Mouse (Mus musculus) right cerebral cortex, postnatal 36 days (tissue): ENCODE data around the gene Prkcsh.

Experiments
- DNase-seq, 2 experiments: peaks; one replicate each; pipeline ENCODE4 v3.0.0; 2022; ENCODE audit warnings: low spot score in 2 of 2, mixed read lengths in 1 of 2

Prkcsh gene

DNA sequence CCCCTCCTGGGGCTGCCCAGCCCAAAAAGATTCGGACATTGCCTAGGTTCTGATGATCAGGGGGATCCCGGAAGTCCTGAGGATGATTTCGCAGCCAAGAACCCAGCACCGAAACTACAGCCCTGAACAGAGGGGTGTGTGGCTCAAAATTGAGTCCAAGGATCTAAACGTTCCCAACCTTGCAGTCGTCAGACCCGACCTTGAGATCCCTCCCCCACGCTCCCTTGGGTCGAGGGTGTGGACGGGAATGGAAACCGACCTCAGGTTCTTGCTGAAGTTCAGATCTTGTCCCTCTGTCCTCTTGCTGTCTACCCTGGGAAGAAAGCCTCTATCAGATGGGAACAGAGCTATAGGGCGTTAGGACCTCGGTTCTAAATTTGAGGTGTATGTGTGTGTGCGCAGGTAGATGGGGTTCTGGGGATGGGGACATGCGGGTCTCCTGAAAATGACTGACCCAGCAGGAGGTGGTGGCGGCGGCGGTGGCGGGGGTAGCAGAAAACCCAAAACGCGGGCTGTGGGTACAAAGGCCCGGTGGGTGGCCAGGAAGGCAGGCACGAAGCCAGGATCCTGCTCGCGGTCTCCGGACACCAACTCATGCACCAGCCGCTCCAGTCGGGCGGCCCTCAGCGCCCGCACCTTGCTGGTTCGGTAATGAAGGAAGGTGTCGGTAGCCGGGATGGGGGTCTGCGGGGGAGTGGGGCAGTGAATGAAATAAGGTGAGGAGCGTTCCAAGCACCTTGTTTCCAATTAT, 14.8 kb upstream of the Prkcsh start:
- DNase-seq, result no peak

DNA sequence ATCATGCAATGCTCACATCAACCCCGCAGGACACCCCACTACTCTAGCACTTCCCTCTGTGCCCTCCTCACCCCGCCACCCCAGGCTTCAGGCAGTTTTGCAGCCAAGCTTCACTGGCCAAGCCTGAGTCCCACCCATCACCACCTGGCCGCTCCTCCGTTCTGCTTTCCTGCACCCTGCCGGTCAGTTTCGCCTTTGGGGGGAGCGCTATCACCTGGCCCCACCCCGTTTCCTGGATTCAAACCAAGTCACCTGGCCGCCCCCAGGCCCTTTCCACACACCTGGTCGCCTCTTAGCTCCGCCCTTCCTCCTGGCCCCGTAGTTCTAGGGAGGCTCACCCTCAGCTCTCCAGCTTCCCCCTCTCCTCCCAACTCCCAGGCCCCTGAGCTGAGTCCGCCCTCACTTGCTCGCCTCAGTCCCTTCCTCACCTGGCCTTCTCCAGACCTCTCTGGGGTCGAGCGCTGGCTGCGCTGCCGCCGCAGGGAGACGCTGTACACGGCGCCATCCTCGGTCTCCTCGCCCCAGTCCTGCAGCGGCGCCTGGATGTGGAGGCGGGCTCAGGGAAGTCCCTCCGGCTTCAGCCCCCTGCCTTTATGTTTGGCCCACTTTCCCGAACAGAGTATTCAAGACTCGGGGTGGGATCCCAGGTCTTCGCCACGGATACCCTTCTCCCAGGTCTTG, 14.0 kb upstream of the Prkcsh start:
- DNase-seq, result no peak

DNA sequence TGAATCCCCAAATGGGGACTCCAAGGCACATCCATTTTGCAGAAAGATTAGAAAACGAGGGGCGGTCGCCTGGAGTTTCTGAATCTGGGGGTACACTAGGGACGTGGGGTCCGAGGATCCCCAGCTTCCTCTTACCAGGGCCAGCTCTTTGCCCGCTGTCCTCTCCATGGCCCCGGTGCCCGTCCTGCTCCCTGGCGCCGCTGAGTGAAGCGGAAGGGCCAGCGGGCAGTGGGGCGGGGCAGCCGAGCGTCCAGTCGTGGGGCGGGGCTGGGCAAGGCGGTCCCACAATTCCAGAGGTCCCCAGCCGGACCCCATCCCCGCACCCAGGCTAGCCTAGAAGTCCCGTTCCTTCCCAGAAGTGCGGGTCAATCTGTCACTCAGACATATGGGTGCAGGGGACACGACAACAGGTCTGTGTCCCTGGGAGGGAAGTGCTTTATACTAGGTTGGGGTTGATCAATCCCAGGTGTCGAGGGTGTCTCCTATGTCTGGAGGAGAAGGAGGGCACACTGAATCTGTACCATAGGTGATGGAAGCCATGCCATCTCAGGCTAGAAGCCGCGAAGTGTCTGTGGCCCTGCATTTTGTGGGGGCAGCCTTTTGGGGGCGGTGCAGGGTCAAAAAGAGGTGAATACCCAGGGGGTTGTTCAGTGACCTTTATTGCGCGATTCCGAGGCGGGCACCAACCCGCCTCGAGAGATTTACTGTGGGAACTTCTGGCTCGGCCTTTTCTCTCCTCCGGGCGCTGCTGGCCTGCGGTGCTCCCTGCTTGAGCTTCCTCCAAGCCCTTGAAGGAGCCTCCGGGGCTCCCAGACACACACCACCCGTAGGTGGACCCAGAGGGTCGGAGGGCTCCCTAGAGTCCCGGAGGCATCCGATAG, 13.1 kb upstream of the Prkcsh start, which contains the start of gene Rgl3:
TSS of gene Rgl3 (minus strand) at position 217 of the 881 bp plus-strand sequence.
- DNase-seq, result no peak

DNA sequence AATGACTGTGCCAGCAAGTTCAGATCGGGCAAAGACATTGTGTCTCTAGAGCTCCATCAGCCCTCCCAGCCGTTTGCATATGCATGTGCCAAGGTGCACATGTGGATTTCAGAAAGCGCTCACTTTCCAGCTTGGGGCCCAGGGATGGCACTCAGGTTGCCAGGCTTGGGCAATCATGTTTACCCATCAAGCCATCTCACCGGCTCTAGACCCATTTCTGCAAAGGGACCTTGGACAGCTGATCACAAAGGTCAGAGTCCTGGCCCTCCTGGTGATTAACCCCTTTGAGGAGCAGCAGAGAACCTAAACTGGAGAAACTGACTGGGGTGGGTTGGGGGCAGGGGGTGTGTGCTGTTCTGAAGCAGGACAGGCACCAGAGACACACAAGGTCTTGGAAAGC, 10.4 kb upstream of the Prkcsh start:
- no peak for DNase-seq

DNA sequence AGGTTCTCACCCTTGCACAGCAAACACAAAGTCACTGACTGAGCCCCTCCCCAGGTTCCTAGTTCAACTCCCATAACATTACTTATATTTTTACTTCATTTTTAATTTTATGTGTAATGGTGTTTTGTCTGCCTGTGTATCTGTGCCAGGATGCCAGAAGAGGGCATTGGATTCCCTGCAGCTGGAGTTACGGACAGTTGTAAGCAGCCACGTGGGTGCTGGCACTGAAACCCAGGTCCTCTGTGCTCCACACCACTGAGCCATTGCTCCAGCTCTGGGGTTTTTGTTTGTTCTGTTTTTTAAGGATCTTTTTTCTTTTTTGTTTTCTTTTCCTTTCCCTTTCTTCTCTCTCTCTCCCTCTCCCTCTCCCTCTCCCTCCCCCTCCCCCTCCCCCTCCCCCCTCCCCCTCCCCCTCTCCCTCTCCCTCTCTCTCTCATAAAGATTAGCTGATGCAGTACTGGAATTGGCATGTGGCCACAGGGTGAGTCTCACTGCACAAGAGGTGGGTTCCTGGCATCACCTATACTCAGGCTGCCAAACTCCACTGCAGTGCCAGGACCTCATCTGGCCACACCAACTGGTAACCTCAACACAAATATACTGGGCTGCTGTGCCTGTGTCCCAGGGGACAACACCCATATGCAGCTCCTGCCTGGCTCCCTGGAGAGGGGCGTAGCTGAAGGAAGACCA, 6.3 kb upstream of the Prkcsh start:
- no peak for DNase-seq

DNA sequence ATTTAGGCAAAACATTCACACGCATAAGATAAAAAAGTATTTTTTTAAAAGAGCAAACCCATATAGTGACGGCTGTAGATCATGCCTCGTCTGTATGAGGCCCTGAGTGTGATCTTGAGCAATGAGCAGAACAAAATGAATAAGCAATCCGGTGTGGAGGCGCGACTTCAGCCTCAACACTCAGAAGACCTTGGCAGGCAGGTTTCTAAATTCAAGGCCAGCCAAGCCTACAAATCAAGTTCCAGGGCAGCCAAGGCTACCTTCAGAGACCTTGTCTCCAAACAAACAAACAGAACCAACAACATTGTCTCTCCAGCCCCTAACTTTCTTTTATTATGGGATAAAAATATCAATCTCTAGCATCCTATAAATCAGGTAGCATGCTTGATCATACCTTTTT, 2.3 kb upstream of the Prkcsh start:
- DNase-seq, result no peak

DNA sequence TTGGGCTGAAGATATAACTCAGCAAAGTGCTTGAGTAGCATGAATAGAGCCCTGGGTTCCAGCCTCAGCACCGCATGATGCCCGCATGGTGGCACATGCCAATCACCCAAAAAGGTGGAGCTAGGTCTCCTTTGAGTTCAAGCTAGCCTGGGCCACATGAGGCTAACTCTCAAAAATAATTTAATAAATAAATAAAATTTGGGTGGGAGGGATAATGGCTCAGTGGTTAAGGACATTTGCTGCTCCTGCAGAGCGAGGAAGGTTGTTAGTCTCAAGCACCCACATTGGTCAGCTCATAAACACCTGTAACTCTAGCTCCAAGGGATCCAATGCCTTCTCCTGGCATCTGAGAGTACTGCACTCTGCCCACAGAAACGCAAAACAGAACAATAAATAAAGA, 973 bp upstream of the Prkcsh start:
- DNase-seq, result no peak

DNA sequence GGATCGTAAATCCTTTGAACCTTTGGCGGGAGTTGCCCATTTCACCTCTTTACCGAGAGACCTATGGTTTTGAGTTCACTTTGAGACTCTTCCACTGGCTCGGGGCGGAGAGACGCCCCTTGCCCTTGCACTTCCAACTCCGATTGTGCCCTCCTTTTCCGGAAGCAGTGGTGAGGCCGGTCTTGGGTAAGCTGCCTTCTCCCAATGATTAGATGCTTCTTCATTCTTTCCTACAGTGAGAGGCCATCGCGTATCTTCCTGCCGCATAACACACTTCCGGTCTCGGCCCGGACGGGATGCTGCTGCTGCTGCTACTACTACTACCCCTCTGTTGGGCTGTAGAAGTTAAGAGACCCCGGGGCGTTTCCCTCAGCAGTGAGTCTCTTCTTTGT, 553 bp downstream of the Prkcsh start:
- peak; percentile 39 to 44 for DNase-seq

DNA sequence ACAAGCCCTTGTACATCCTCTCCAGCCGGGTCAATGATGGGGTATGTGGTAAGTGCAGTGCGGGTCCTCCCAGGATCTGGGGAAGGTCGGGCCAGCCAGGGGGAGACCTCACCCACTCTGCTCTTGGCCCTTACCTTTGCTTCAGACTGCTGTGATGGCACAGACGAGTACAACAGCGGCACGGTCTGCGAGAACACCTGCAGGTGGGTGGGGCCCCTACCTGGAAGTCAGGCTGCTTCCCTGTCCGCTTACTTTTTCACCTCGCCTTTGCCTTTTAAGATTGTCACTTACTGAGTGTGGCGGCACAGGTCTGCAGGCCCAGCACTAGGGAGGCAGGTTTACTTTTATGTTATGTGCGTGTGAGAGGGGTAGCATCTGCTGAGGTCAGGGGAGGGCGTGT, 1.9 kb downstream of the Prkcsh start:
- no peak for DNase-seq

DNA sequence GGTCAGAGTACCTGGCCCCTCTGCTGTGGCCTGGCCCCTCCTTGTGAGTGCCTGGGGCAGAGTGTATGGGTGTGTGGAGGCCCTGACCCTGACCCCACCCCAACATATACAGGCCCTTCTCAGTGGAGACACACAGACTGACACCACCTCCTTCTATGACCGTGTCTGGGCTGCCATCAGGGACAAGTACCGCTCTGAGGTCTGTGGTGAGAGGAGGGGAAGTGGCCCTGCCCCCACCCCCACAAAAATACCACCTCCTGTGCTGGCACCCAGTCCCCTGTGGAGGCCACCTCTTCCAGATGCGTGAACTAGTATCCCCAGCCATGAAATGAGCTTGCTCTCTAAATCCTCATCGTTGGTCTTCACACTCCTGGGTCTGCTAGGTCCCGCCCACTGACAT, 8.4 kb downstream of the Prkcsh start:
- no peak for DNase-seq

DNA sequence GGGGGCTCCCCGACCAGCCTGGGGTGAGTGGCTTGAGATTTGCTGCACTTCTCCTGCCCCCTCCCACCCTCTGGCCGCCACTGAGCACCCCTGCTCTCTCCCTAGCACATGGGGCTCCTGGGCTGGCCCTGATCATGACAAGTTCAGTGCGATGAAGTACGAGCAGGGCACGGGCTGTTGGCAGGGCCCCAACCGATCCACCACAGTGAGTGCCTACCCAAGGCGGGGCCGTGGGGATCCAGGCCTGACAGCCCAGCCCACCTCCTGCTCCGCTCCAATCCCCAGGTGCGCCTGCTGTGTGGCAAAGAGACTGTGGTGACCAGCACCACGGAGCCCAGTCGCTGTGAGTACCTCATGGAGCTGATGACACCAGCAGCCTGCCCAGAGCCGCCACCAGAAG, 10.1 kb downstream of the Prkcsh start:
- no peak for DNase-seq

DNA sequence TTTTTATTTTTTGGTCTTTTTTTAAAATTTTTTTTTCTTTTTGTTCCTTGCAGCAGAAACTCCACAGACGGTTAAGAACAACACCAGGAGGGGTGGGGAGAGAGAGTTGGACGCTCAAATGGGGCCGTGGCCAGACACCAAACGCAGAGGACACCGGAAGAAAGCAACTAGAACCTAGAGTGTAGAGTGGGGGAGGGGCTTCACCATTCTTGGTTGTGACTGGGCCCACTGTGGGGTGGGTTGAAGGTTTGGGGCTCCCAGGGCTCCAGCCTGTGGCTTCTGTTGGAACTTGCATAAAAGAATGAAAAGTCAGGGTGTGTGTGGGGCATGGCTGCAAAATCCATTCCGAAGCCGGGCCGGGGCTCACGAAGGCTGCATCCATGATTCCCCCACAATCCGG, 13.6 kb downstream of the Prkcsh start:
- no peak for DNase-seq

DNA sequence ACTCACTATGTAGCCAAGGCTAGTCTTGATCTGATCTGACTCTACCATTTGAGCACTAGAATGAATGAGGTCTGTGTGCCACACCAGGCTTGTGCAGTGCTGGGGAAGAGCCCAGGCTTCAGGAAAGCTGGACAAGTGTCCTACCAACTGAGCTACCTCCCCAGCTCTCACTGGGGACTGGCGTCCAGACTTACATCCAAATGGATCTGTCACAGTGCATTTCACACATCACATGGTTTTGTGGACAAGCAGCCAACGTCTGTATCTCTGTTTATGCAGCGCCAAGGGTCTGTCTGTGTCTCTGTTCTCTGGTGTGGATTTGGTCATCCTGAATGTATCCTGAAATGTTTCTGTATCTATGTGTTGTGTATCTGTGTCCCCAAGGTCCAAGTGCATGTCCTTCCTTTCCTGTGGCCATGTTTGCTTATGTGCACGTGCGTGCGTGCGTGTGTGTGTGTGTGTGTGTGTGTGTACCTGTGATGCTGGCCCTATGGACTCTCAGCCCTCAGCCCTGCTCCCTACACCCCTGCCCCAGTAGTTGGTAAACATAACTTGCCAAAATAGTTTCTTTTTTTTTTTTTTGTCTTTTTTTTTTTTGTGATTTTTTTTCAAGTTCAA, 14.7 kb downstream of the Prkcsh start:
- DNase-seq, result no peak

DNA sequence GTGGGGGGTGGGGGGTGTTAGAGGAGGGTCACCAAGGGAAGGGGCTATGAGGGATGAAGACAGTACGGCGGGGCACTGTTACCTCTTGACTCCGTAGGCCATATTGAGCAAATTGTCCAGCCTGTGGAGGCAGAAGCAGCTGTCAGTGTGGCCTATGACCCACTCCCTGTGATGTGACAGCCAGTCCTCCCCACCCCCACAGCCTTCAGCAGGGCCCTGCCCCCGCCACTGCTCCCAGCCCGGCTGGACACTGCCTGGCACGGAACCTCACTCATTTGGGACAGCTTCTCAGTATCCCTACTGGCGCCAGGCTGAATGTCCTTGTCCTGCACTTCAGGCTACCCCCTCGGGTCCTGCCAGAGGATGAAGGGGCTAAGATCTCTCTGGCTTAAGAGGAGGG, 22.0 kb downstream of the Prkcsh start:
- DNase-seq, result no peak

DNA sequence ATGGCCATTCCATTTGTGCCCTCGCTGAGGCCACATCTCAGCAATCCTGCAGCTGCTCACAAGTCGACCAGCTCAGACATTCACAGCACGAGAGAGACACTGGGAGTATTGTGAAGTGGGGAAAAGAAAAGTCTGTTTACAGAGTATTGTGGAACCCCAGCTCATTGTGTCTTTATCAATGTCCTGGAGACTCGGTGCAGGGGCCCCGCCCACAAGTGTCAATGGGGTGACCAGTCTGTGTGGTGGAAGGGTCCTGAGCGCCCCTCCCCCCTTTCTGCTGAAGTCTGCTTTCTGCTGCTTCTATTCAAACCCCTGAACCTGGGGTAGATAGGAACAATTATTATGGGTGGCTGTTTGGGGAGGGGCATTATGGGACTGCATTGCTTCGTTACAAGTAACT, 25.9 kb downstream of the Prkcsh start:
- no peak for DNase-seq

DNA sequence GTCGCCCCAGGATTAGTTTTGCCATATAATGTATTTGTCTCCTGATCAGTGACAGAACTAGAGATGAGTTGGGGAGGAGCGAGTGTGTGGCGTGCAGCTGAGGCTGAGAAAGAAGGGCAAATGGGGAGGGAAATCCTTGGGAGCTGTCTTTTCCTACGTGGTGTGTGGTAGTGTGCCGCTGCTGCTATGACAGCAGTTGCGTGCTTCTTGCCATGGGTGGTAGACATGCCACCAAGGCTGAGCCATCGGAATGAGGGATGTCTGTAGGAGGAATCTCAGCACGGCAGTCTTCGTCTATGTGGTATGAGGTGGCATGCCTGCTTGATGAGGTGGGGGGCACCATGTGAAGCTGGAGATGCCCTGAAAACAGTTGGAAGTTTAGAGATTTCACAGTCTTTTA, 27.8 kb downstream of the Prkcsh start:
- no peak for DNase-seq

DNA sequence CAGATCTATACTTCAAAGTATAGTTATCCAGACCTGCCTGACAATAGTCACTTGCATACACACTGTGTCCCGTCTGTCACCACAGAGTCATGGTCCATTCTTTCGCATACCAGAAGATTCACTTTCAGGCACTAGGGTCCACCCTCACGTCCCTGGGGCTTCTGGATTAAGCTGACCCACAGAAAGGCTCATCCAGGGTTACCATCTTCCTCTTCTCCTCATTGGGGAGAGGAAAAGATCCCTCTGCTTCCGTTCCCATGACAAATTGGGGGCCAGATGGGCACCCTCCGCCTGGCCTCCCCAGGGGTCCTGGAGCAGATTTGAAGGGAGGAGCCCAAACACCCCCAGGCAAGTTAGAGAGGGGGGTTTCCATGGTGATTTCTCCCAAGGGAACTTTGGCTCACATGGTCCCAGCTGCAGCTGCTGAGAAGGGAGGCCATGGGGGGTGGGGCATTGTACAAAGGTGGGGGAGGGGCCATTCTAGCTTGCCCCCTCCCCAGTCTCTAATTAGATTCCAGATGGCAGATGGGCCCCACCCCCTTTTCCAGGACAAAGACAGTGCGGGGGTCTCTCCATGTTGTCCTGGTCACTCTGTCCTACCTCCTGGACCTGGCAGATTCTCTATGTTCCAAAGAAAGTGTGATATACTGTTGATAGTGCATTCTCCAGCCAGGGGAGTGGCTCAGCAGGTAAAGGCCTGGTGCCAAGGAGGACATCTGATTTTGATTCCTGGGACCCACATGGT, 32.9 kb downstream of the Prkcsh start:
- no peak for DNase-seq

DNA sequence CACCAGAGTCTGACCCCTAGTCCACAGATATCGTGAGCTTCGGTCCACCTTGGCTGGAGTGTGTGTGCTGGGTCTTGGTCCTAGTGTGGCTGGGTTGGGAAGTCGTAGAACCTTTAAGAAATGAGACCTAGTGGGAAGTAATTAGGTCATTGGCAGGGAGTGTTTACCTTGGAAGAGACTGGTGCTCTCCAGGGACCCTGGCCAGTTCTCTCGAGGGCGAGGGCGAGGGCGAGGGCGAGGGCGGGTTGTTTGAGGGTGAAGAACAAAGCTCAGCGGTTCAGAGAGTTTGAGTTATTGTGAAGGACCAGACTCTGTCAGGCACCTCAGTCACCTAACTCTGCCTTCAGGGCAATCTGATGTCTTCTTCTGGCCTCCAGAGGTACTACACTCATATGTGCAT, 35.2 kb downstream of the Prkcsh start:
- no peak for DNase-seq

DNA sequence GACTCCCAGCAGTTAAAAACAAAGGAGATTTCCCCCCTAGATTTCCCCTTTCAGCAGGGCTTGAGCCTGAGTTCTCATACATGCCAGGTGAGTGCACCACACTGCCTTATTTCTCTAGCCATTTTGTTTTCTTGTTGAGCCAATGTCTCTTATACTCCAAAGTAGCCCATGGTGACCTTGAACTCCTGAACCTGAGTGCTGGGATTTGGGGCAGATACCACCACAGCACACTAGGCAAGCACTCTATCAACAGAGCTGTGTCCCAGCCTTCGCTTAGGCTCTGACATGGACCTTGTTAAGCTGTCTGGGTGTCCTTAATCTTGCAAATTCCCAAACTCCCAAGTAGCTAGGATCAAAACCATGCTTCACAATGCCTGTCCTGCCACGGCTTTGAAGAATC, 39.2 kb downstream of the Prkcsh start:
- no peak for DNase-seq

DNA sequence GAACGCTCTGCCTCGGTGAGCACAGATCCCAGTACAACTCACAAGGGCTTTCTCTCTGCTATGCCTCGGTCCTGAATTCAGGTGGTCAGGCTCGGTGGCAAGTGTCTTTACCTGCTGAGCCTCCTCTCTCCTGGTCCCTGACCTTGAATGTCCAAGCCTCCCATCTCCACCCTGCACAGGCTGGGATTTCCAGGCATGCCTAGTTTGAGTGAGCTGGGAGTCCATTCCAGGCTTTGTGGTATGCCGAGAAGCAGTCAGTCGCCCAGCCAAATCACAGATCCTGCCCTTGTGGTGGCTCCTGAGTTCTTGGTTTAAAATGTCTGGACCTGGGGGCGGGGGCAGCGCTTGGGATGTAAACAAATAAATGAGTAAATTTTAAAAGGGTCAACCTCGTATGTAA, 44.7 kb downstream of the Prkcsh start:
- no peak for DNase-seq

DNA sequence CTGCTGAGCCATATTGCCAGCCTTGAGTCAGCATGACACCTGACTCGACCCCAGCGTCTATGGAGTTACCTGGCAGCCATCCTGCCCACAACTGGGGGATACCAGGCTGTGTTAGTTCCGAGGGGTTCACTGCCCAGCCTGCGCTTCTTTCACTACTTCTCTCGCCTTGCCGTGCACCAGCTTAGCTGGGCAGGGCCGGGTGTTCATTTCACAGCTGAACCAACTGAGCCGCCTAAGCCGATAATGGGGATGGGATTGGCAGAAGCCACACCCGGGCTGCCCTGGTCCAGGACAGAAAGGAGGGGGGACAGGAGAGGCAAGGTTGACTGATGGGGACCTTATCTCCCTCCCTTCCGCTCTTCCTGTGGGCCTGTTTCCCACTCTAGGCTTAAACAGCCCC, 46.7 kb downstream of the Prkcsh start:
- DNase-seq, result no peak
